Mouse (Mus musculus): Measurements from ENCODE around the gene Slc9a9. TPM values are rescaled to one million over a fixed set of nuclear protein-coding genes. Genes with fewer than 3 reads are reported as not detected.

The Slc9a9 gene
- polyA plus RNA-seq, 1 experiment from 2014 or later = 4.4 TPM

GRCm38 (mm10) chr9:95150998-95151397 lies 481.3 kb downstream of the Slc9a9 start:
- Histone ChIP-seq H3K9ac (ENCODE audit: low read depth, low read length) (no peak overlapping the region), H3K9me3 (ENCODE audit: control insufficient read depth, low read length) (no peaks in the 10 kb centered on the region), H3K36me3 (ENCODE audit: control insufficient read depth, insufficient read depth, low read length) (no peaks in the 10 kb centered on the region), H3K27me3 (ENCODE audit: control insufficient read depth, insufficient read depth, low read length) (no peaks in the 10 kb centered on the region), H3K27ac (ENCODE audit: low read depth, low read length) (no peak overlapping the region), H3K4me2 (replicated peaks; ENCODE audit: low read depth, low read length) (no peak overlapping the region), H3K4me1 (ENCODE audit: control insufficient read depth, insufficient read depth, low read length) (no peaks in the 10 kb centered on the region), H3K4me3 (ENCODE audit: low read length) (no peak overlapping the region)
- ATAC-seq (ENCODE audit: low FRiP score, low TSS enrichment) = no peak
- 82% methylated on average over 4 of the region's 4 CpGs for WGBS

- Histone ChIP-seq H3K4me2 (replicated peaks; ENCODE audit: low read depth, low read length) (no peak overlapping the region), H3K9me3 (ENCODE audit: control insufficient read depth, low read length) (no peaks in the 10 kb centered on the region), H3K27me3 (ENCODE audit: control insufficient read depth, insufficient read depth, low read length) (no peaks in the 10 kb centered on the region), H3K4me1 (ENCODE audit: control insufficient read depth, insufficient read depth, low read length) (no peaks in the 10 kb centered on the region), H3K9ac (ENCODE audit: low read depth, low read length) (no peak overlapping the region), H3K36me3 (ENCODE audit: control insufficient read depth, insufficient read depth, low read length) (no peaks in the 10 kb centered on the region), H3K4me3 (ENCODE audit: low read length) (no peak overlapping the region), H3K27ac (ENCODE audit: low read depth, low read length) (no peak overlapping the region)
- ATAC-seq (ENCODE audit: low FRiP score, low TSS enrichment) = no peak
- WGBS = 75% methylated on average over 4 of the region's 4 CpGs
Observed at GRCm38 (mm10) chr9:95151746-95152145, 482.0 kb downstream of the Slc9a9 start.

- ATAC-seq (ENCODE audit: low FRiP score, low TSS enrichment) = 0 out of 2 replicates have a peak, but pooled peaks have one; percentile 64
- H3K9ac ChIP-seq (ENCODE audit: low read depth, low read length) = no peak overlapping the region
- no peaks in the 10 kb centered on the region for H3K36me3 ChIP-seq (ENCODE audit: control insufficient read depth, insufficient read depth, low read length)
- no peaks in the 10 kb centered on the region for H3K4me1 ChIP-seq (ENCODE audit: control insufficient read depth, insufficient read depth, low read length)
- H3K27ac ChIP-seq (ENCODE audit: low read depth, low read length) = no peak overlapping the region
- no peak overlapping the region for H3K4me2 ChIP-seq (replicated peaks; ENCODE audit: low read depth, low read length)
- 53% methylated on average over 6 of the region's 6 CpGs for WGBS
- H3K27me3 ChIP-seq (ENCODE audit: control insufficient read depth, insufficient read depth, low read length) = no peaks in the 10 kb centered on the region
- no peak overlapping the region for H3K4me3 ChIP-seq (ENCODE audit: low read length)
- no peaks in the 10 kb centered on the region for H3K9me3 ChIP-seq (ENCODE audit: control insufficient read depth, low read length)
Observed at GRCm38 (mm10) chr9:95153966-95154365, 484.3 kb downstream of the Slc9a9 start.

DNA sequence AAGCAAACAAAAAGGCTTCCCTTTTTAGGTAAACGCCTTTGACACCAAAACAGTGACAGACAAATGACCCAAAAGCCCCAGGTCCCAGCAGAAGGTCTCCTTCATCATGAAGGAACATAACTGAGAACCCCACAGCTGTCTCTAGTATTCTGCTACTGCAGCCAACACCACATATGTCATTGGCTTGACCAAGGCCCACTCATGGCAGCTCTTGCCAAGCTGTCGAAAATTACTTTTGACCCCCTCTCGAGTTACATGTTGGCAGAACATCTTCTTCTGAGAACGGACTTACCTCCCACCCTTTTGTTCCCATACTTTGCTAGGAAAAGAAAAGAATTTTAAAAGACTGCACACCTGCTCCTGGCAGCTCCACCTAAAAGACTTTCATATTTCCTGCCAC lies 488.2 kb downstream of the Slc9a9 start:
- Histone ChIP-seq H3K4me2 (replicated peaks; ENCODE audit: low read depth, low read length) (no peak overlapping the region), H3K27ac (ENCODE audit: low read depth, low read length) (no peak overlapping the region), H3K9ac (ENCODE audit: low read depth, low read length) (no peak overlapping the region), H3K27me3 (ENCODE audit: control insufficient read depth, insufficient read depth, low read length) (no peaks in the 10 kb centered on the region), H3K4me3 (ENCODE audit: low read length) (no peak overlapping the region), H3K36me3 (ENCODE audit: control insufficient read depth, insufficient read depth, low read length) (no peaks in the 10 kb centered on the region), H3K9me3 (ENCODE audit: control insufficient read depth, low read length) (no peaks in the 10 kb centered on the region), H3K4me1 (ENCODE audit: control insufficient read depth, insufficient read depth, low read length) (no peaks in the 10 kb centered on the region)
- no peak for ATAC-seq (ENCODE audit: low FRiP score, low TSS enrichment)
- 56% methylated on average over 4 of the region's 4 CpGs for WGBS

DNA sequence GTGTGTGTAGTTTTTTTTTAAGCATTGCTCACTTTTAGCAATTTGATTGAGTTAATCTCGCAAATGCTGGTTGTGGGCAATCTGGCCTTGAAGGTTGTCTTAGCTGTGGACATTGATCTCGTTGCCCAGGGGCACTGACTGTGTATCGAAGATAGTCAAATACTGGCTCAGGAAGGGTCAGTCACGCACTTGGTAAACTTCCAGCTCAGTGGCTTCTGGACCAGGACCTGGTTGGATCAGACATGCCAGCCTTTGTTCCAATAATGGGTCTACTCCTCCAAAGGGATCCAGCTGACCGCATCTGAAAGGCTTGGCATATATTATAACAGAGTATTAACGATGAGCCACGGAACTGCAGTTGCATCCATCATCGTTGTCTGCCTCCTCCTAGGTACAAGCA lies 489.2 kb downstream of the Slc9a9 start:
- Histone ChIP-seq H3K4me1 (ENCODE audit: control insufficient read depth, insufficient read depth, low read length) (no peaks in the 10 kb centered on the region), H3K27ac (ENCODE audit: low read depth, low read length) (no peak overlapping the region), H3K9ac (ENCODE audit: low read depth, low read length) (no peak overlapping the region), H3K27me3 (ENCODE audit: control insufficient read depth, insufficient read depth, low read length) (no peaks in the 10 kb centered on the region), H3K9me3 (ENCODE audit: control insufficient read depth, low read length) (no peaks in the 10 kb centered on the region), H3K36me3 (ENCODE audit: control insufficient read depth, insufficient read depth, low read length) (no peaks in the 10 kb centered on the region), H3K4me3 (ENCODE audit: low read length) (no peak overlapping the region), H3K4me2 (replicated peaks; ENCODE audit: low read depth, low read length) (no peak overlapping the region)
- WGBS = 86% methylated on average over 8 of the region's 8 CpGs
- no peak for ATAC-seq (ENCODE audit: low FRiP score, low TSS enrichment)

DNA sequence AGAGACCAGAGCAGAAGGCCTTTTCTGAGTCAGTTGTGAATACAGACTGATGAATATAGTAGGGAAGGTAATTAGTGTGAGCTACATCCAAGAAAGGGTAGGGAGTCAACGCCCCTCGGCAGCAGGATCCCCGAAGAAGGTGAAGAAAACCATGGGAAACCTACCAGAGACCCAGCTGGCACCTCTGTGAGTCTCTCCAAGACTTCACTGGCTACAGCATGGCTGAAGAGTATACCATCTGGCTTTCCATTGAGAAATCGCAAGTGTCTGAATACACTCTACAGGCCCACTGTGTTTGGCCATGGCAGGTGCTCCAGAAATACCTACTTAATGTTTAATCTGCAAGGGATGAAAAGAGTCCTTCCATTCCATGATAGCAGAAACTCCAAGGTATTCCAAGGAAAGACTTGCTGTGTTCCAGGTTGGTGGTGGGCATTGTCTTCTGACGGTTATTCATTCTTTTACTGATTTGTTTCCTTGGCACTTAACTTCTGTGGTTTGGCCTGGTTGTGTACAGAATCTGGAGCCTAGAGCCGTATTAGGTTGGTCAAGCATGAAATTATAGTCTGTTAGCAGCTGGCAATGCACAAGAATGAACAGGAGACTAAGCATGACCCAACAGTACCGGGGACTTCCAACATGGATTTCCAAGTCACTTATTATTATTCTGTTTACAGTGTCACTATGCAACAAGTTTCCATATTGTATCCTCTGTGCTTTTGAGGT lies 491.0 kb downstream of the Slc9a9 start:
- no peaks in the 10 kb centered on the region for H3K36me3 ChIP-seq (ENCODE audit: control insufficient read depth, insufficient read depth, low read length)
- no peaks in the 10 kb centered on the region for H3K4me1 ChIP-seq (ENCODE audit: control insufficient read depth, insufficient read depth, low read length)
- H3K4me3 ChIP-seq (ENCODE audit: low read length) = no peak overlapping the region
- ATAC-seq (ENCODE audit: low FRiP score, low TSS enrichment) = no peak
- no peaks in the 10 kb centered on the region for H3K27me3 ChIP-seq (ENCODE audit: control insufficient read depth, insufficient read depth, low read length)
- no peak overlapping the region for H3K9ac ChIP-seq (ENCODE audit: low read depth, low read length)
- WGBS = 85% methylated on average over 7 of the region's 7 CpGs
- no peak overlapping the region for H3K27ac ChIP-seq (ENCODE audit: low read depth, low read length)
- H3K9me3 ChIP-seq (ENCODE audit: control insufficient read depth, low read length) = no peaks in the 10 kb centered on the region
- H3K4me2 ChIP-seq (replicated peaks; ENCODE audit: low read depth, low read length) = no peak overlapping the region

- WGBS = 49% methylated on average over 2 of the region's 2 CpGs
- Histone ChIP-seq H3K27me3 (ENCODE audit: control insufficient read depth, insufficient read depth, low read length) (no peaks in the 10 kb centered on the region), H3K9me3 (ENCODE audit: control insufficient read depth, low read length) (no peaks in the 10 kb centered on the region), H3K27ac (ENCODE audit: low read depth, low read length) (no peak overlapping the region), H3K4me3 (ENCODE audit: low read length) (no peak overlapping the region), H3K36me3 (ENCODE audit: control insufficient read depth, insufficient read depth, low read length) (no peaks in the 10 kb centered on the region), H3K4me1 (ENCODE audit: control insufficient read depth, insufficient read depth, low read length) (no peaks in the 10 kb centered on the region), H3K9ac (ENCODE audit: low read depth, low read length) (no peak overlapping the region), H3K4me2 (replicated peaks; ENCODE audit: low read depth, low read length) (no peak overlapping the region)
- ATAC-seq (ENCODE audit: low FRiP score, low TSS enrichment) = no peak
Observed at GRCm38 (mm10) chr9:95161699-95162098, 492.0 kb downstream of the Slc9a9 start.

DNA sequence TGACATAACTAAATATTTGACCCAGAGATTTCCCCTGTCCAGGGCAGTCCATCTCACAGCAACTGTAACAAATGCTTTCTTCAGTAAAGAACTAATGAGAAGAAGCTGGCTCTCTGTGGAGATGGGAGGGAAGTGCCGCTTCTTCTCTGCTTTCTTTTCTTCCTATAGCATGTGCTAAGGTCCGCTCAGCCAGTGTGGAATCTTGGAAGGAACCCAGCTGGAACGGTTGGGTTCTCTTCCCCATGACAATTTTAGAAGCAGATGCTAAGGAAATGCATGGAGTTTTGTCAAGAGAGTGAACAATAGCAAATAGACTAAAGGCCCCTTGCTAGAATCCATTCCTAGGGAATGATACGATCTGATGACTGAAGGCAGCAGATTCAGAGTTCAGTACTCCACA lies 496.5 kb downstream of the Slc9a9 start:
- ATAC-seq (ENCODE audit: low FRiP score, low TSS enrichment) = no peak
- 80% methylated on average over 4 of the region's 4 CpGs for WGBS
- H3K27me3 ChIP-seq (ENCODE audit: control insufficient read depth, insufficient read depth, low read length) = no peaks in the 10 kb centered on the region
- H3K36me3 ChIP-seq (ENCODE audit: control insufficient read depth, insufficient read depth, low read length) = no peaks in the 10 kb centered on the region
- H3K9ac ChIP-seq (ENCODE audit: low read depth, low read length) = no peak overlapping the region
- H3K9me3 ChIP-seq (ENCODE audit: control insufficient read depth, low read length) = no peaks in the 10 kb centered on the region
- no peak overlapping the region for H3K27ac ChIP-seq (ENCODE audit: low read depth, low read length)
- H3K4me2 ChIP-seq (replicated peaks; ENCODE audit: low read depth, low read length) = no peak overlapping the region
- H3K4me1 ChIP-seq (ENCODE audit: control insufficient read depth, insufficient read depth, low read length) = no peaks in the 10 kb centered on the region
- no peak overlapping the region for H3K4me3 ChIP-seq (ENCODE audit: low read length)

DNA sequence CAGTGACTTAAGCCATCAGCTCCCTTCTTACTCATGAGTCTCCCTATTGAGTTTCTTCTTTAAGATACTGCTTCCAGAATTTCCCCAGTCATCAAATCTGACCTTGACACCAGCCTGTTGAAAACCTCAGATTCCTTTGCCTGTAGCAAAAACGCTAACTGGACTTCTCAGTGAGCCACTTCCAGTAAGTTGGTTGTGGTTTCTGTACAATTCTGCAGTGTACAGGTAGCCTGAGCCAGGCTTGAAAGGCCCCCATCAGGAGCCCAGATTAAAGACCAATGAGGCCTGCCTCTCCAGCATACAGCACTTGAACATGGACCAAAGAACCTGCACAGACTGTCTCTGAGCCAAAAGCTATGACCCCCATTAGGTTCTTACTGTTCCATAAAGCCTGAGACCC lies 498.1 kb downstream of the Slc9a9 start:
- Histone ChIP-seq H3K4me1 (ENCODE audit: control insufficient read depth, insufficient read depth, low read length) (no peaks in the 10 kb centered on the region), H3K4me3 (ENCODE audit: low read length) (no peak overlapping the region), H3K4me2 (replicated peaks; ENCODE audit: low read depth, low read length) (no peak overlapping the region), H3K27me3 (ENCODE audit: control insufficient read depth, insufficient read depth, low read length) (no peaks in the 10 kb centered on the region), H3K27ac (ENCODE audit: low read depth, low read length) (no peak overlapping the region), H3K9me3 (ENCODE audit: control insufficient read depth, low read length) (no peaks in the 10 kb centered on the region), H3K36me3 (ENCODE audit: control insufficient read depth, insufficient read depth, low read length) (no peaks in the 10 kb centered on the region), H3K9ac (ENCODE audit: low read depth, low read length) (no peak overlapping the region)
- no peak for ATAC-seq (ENCODE audit: low FRiP score, low TSS enrichment)
- WGBS = 78% methylated on average over 1 of the region's 1 CpGs

Data from kidney, embryonic 14.5 days (tissue).